Mouse (Mus musculus) embryonic fibroblast, embryonic 13.5 days (primary cell): Measurements from ENCODE around the gene C130026I21Rik. TPM values are rescaled to one million over a fixed set of nuclear protein-coding genes. Genes with fewer than 3 reads are reported as not detected.
"Not testable (repeated sequence)": the region's sequence is repeated elsewhere in the genome, so short reads cannot be mapped to it uniquely, and the experiment has no call there.

Experiments used
- H3K27ac ChIP-seq: 2 replicates; pipeline ENCODE4 v1.5.1; 2012; ENCODE audit warnings: low read length, control low read depth, inconsistent platforms; ENCODE audit not compliant: insufficient read depth
- H3K4me1 ChIP-seq: 2 replicates; pipeline ENCODE4 v1.6.1; 2011; ENCODE audit warnings: low read length; ENCODE audit not compliant: control insufficient read depth, insufficient read depth
- H3K4me3 ChIP-seq: 2 replicates; pipeline ENCODE4 v1.5.1; 2011; ENCODE audit warnings: mild to moderate bottlenecking, control low read depth, low read length; ENCODE audit not compliant: insufficient read depth
- polyA plus RNA-seq: library from polyadenylated mRNA; stranded (reverse); fragments of >200 nt; gene quantifications from 2 replicates; pipeline ENCODE4 v1.2.4, GENCODE M21; 2011; ENCODE audit warnings: low read depth; ENCODE audit not compliant: missing spikeins, insufficient read length

C130026I21Rik gene
- not detected in 2 replicates for polyA plus RNA-seq

GRCm38 (mm10) chr1:85270466-85270865, at the start of gene C130026I21Rik:
TSS of gene C130026I21Rik (minus strand) at chr1:85270566.
- not testable (repeated sequence) for H3K27ac ChIP-seq, H3K4me1 ChIP-seq, H3K4me3 ChIP-seq

GRCm38 (mm10) chr1:85287063-85287462, 16.7 kb upstream of the C130026I21Rik start:
- H3K4me1 ChIP-seq, H3K27ac ChIP-seq, H3K4me3 ChIP-seq: not testable (repeated sequence)

- H3K4me3 ChIP-seq, H3K4me1 ChIP-seq, H3K27ac ChIP-seq: not testable (repeated sequence)
Observed at GRCm38 (mm10) chr1:85276421-85276820, 6.1 kb upstream of the C130026I21Rik start.

GRCm38 (mm10) chr1:85258634-85259033, 11.7 kb downstream of the C130026I21Rik start:
- not testable (repeated sequence) for H3K4me1 ChIP-seq, H3K27ac ChIP-seq, H3K4me3 ChIP-seq

GRCm38 (mm10) chr1:85255217-85255616, 15.1 kb downstream of the C130026I21Rik start:
- H3K4me3 ChIP-seq, H3K4me1 ChIP-seq, H3K27ac ChIP-seq: not testable (repeated sequence)

GRCm38 (mm10) chr1:85251211-85251610, 19.2 kb downstream of the C130026I21Rik start:
- H3K27ac ChIP-seq, H3K4me1 ChIP-seq, H3K4me3 ChIP-seq: not testable (repeated sequence)

- not testable (repeated sequence) for H3K4me1 ChIP-seq, H3K27ac ChIP-seq, H3K4me3 ChIP-seq
Observed at GRCm38 (mm10) chr1:85248985-85249384, 21.4 kb downstream of the C130026I21Rik start.

- not testable (repeated sequence) for H3K27ac ChIP-seq, H3K4me1 ChIP-seq, H3K4me3 ChIP-seq
Observed at GRCm38 (mm10) chr1:85246776-85247460, 23.4 kb downstream of the C130026I21Rik start.

- H3K27ac ChIP-seq, H3K4me1 ChIP-seq, H3K4me3 ChIP-seq: not testable (repeated sequence)
Observed at GRCm38 (mm10) chr1:85246266-85246665, 24.1 kb downstream of the C130026I21Rik start.

- H3K27ac ChIP-seq, H3K4me3 ChIP-seq, H3K4me1 ChIP-seq: not testable (repeated sequence)
Observed at GRCm38 (mm10) chr1:85244941-85245340, 25.4 kb downstream of the C130026I21Rik start.

GRCm38 (mm10) chr1:85243023-85243422, 27.3 kb downstream of the C130026I21Rik start:
- H3K4me3 ChIP-seq, H3K4me1 ChIP-seq, H3K27ac ChIP-seq: not testable (repeated sequence)

- H3K4me1 ChIP-seq, H3K4me3 ChIP-seq, H3K27ac ChIP-seq: not testable (repeated sequence)
Observed at GRCm38 (mm10) chr1:85239018-85239775, 31.2 kb downstream of the C130026I21Rik start.

GRCm38 (mm10) chr1:85206531-85206930, 63.8 kb downstream of the C130026I21Rik start:
- H3K4me3 ChIP-seq, H3K27ac ChIP-seq, H3K4me1 ChIP-seq: not testable (repeated sequence)

- H3K4me3 ChIP-seq, H3K27ac ChIP-seq, H3K4me1 ChIP-seq: not testable (repeated sequence)
Observed at GRCm38 (mm10) chr1:85199523-85199922, 70.8 kb downstream of the C130026I21Rik start.

GRCm38 (mm10) chr1:85198647-85199350, 71.6 kb downstream of the C130026I21Rik start:
- not testable (repeated sequence) for H3K27ac ChIP-seq, H3K4me1 ChIP-seq, H3K4me3 ChIP-seq

GRCm38 (mm10) chr1:85196732-85197131, 73.6 kb downstream of the C130026I21Rik start:
- not testable (repeated sequence) for H3K27ac ChIP-seq, H3K4me3 ChIP-seq, H3K4me1 ChIP-seq
